Mouse (Mus musculus) layer of hippocampus, adult 2 months (tissue): Measurements from ENCODE around the gene Iqcf1. TPM values are rescaled to one million over a fixed set of nuclear protein-coding genes. Genes with fewer than 3 reads are reported as not detected.
"Not testable (repeated sequence)": the region's sequence is repeated elsewhere in the genome, so short reads cannot be mapped to it uniquely, and the experiment has no call there.

Experiments used
- DNase-seq, 2 experiments: peaks; one replicate each; pipeline ENCODE4 v3.0.0; 2022; ENCODE audit warnings: low spot score in 2 of 2
- H3K27ac ChIP-seq: fragments of 200-600 bp; 2 replicates; pipeline ENCODE4 v1.8.1; 2022
- H3K4me3 ChIP-seq: fragments of 200-600 bp; 2 replicates; pipeline ENCODE4 v1.8.1; 2022; ENCODE audit warnings: mild to moderate bottlenecking
- CTCF ChIP-seq: fragments of 200-600 bp; conservative IDR thresholded peaks from 2 replicates; pipeline ENCODE4 v1.8.1; 2022; ENCODE audit warnings: antibody characterized with exemption, mild to moderate bottlenecking, moderate library complexity
- total RNA-seq, 2 experiments: library from RNA; stranded (reverse); gene quantifications; 2 replicates each; pipeline ENCODE4 v1.2.3; 2021

The Iqcf1 gene
- total RNA-seq, 2 experiments from 2014 or later, result not detected

- peak in 1 of 2 experiments; percentile 8 for DNase-seq
These were observed 21.7 kb upstream of the Iqcf1 start for GRCm38 (mm10) chr9:106478101-106478500.

DNA sequence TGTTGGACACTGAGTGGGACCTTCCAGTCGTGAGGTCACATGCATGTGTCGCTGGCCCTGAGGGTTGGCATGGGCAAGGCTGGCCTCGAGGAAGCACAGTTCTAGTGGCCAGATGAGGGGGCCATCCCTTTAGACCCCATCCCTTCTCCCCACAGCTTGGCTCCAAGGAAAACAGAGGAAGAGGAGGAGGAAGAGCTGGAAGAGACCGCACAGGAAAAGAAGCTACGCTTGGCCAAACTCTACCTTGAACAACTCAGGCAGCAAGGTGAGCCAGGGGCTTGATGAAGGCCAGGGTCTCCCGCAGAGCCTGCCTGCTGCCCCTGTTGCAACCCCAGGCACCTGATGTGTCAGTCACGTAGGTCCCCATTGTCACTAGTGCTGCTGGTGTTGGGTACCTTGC is 19.2 kb upstream of the Iqcf1 start:
- peak in 1 of 2 experiments; percentile 9 for DNase-seq
- Histone ChIP-seq H3K27ac (no peak overlapping the region), H3K4me3 (no peak overlapping the region)
- TF ChIP-seq CTCF, result no peak

More at GRCm38 (mm10) chr9:106478101-106478500, 21.7 kb upstream of the Iqcf1 start:
- Histone ChIP-seq H3K4me3 (peak overlapping the region; percentile 95), H3K27ac (no peak overlapping the region)
- no peak for TF ChIP-seq CTCF

DNA sequence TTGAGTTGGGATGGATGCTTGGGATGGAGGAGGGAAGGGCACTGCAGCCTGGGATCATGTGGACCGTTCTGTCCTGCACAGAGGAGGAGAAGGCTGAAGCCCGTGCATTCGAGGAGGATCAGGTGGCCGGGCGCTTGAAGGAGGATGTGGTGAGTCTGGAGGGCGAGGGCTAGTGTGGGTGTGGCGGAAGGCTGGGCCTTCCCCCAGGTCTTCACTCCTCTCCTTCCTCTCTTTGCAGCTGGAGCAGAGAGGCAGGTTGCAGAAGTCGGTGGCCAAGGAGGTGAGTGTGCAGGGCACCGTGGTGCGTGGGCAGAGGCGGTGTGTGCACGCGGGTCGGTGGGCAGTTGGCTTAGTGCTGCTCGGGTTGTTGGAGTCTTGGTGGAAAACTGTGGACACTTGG is 18.7 kb upstream of the Iqcf1 start:
- TF ChIP-seq CTCF, result no peak
- Histone ChIP-seq H3K27ac (no peak overlapping the region), H3K4me3 (no peak overlapping the region)
- DNase-seq, result peak in 1 of 2 experiments; percentile 8

DNA sequence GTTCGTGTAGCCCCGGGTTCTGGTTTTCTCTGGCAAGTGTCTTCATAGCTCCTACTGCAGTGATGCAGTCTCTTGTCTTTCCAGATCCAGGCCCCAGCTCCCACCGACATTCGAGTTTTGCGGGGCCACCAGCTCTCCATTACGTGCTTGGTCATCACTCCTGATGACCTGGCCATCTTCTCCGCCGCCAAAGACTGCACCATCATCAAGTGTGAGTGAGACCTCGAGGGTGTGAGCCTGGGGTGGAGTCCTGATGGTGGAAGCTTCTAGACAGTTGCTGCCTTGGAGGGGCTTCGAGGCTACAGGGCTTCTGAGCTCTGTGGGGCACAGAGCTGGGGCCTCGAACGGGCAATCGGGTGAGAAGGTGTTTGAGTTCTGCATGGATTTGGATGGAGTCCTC is 18.1 kb upstream of the Iqcf1 start:
- H3K4me3 ChIP-seq, result no peak overlapping the region
- TF ChIP-seq CTCF, result no peak
- peak in 1 of 2 experiments; percentile 7 for DNase-seq
- H3K27ac ChIP-seq, result no peak overlapping the region

DNA sequence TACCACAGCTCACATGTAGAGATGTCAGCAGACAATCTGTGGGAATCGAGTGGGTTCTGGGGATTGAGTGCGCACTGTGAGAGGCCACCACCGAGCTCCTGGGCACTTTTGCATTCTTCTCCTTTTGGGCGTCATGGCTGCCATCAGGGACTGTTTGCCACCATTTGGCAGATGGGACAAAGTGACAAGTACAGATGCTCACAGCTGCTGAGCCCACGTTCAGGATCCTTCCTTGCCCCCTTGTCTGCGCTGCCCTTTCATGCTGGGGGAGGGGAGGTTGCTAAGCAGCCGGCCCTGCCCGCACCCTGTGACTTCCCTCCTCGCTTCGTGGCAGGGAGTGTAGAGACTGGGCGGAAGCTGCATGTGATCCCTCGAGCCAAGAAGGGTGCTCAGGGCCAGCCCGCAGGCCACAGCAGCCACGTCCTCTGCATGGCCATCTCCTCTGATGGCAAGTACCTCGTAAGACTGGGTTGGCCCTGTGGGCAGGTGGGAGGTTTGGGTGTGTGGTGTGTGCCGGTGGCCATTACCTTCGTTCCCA is 17.1 kb upstream of the Iqcf1 start:
- peak in 1 of 2 experiments; percentile 5 for DNase-seq
- Histone ChIP-seq H3K4me3 (no peak overlapping the region), H3K27ac (no peak overlapping the region)
- no peak for TF ChIP-seq CTCF

DNA sequence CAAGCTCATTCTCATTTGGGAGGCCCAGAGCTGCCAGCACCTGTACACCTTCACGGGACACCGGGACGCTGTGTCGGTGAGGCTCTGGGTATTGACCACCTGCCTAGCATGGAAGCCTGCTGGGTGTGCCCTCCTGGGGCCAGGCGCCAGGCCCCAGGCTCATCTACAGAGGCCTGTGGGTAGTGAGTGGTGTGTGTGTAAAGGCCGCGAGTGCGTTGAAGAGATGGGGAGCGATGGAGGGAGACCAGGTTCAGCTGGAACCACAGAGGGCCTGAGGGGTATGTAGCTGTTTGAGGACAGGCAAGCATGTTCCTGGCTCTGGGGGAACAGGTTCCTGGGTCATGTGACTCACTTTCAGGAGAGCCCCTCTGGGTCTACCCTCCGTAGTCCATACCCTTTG is 16.6 kb upstream of the Iqcf1 start:
- no peak overlapping the region for H3K4me3 ChIP-seq
- peak in 1 of 2 experiments; percentile 2 for DNase-seq
- TF ChIP-seq CTCF, result no peak
- H3K27ac ChIP-seq, result no peak overlapping the region

- Histone ChIP-seq H3K4me3 (no peak overlapping the region), H3K27ac (no peak overlapping the region)
- DNase-seq, result peak in 1 of 2 experiments; percentile 6
- no peak for TF ChIP-seq CTCF
These were observed 16.2 kb upstream of the Iqcf1 start for GRCm38 (mm10) chr9:106483606-106484005.

GRCm38 (mm10) chr9:106485076-106485475 is 14.7 kb upstream of the Iqcf1 start:
- DNase-seq, result no peak
- TF ChIP-seq CTCF, result no peak

GRCm38 (mm10) chr9:106487602-106488001 is 12.2 kb upstream of the Iqcf1 start:
- DNase-seq, H3K4me3 ChIP-seq, H3K27ac ChIP-seq: not testable (repeated sequence)

More at GRCm38 (mm10) chr9:106485076-106485475, 14.7 kb upstream of the Iqcf1 start:
- Histone ChIP-seq H3K4me3 (no peak overlapping the region), H3K27ac (no peak overlapping the region)

GRCm38 (mm10) chr9:106501846-106502245 is 2.1 kb downstream of the Iqcf1 start:
- TF ChIP-seq CTCF, result no peak
- DNase-seq, result no peak
- Histone ChIP-seq H3K27ac (no peak overlapping the region), H3K4me3 (no peak overlapping the region)

DNA sequence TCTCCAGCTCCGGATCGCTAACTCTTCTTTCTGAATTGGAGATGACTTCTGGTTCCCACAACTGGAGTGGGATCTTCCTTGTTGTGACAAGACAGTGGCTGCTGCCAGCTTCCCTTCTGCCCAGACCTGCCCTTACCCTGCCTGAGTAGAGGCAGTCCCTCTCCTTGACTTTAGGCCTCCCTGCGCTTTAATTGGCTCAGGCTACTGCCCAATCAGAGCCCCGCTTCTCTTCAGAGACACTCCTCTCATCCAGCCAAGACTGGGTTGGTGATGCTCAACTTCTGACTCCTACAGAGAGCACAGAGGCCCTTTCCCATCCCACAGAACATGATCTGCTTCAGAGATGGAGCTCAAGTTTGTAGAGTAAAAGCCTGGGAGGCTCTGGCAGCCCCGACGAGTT is 4.5 kb downstream of the Iqcf1 start:
- TF ChIP-seq CTCF, result no peak
- DNase-seq, result no peak
- Histone ChIP-seq H3K27ac (no peak overlapping the region), H3K4me3 (no peak overlapping the region)

DNA sequence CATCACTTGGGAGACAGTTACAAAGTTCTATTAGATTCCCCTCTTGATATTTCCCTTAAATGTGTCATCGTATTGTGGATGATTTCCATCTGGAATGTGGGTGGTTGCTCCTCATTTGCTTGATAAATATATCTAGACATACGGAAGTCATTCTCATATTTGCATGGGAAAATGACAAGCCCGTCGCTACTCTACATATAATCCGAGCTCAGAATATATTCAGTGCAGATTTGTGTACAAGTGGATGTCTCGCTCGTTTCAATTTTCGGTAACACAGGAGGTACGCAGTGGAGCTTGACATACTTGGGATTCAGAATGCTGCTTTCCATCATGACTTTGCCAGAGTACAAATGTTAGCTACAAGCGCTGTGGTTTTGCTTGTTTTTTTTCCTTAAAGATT is 9.6 kb downstream of the Iqcf1 start:
- H3K27ac ChIP-seq, result no peak overlapping the region
- TF ChIP-seq CTCF, result no peak
- DNase-seq, result peak; percentile 33 to 70
- H3K4me3 ChIP-seq, result no peak overlapping the region

GRCm38 (mm10) chr9:106512729-106513450 is 13.1 kb downstream of the Iqcf1 start:
- peak; percentile 10 to 34 for DNase-seq
- Histone ChIP-seq H3K27ac (no peak overlapping the region), H3K4me3 (no peak overlapping the region)
- no peak for TF ChIP-seq CTCF

DNA sequence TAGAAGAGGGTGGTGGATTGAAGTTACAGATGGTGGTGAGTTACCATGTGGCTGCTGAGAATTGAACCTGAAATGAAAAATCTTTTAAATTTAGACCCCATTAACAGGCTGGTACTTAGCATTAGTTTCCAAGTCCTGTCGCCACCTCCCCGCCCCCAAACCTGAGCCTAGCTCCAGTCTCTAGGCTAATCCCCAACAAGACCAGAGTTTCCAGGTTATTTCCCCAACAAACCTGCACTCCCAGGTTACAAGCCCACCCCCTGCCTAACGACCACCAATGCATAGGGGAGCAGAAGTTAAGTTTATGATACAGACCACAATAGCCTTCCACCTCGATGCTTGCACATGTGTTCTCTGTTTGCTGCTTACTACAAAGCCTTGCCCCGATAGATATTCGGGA is 13.8 kb downstream of the Iqcf1 start:
- H3K27ac ChIP-seq, result no peak overlapping the region
- no peak overlapping the region for H3K4me3 ChIP-seq
- TF ChIP-seq CTCF, result no peak
- peak in 1 of 2 experiments; percentile 6 for DNase-seq
